ENCODE assay signal across 13 mouse cellular contexts in the genomic region with DNA sequence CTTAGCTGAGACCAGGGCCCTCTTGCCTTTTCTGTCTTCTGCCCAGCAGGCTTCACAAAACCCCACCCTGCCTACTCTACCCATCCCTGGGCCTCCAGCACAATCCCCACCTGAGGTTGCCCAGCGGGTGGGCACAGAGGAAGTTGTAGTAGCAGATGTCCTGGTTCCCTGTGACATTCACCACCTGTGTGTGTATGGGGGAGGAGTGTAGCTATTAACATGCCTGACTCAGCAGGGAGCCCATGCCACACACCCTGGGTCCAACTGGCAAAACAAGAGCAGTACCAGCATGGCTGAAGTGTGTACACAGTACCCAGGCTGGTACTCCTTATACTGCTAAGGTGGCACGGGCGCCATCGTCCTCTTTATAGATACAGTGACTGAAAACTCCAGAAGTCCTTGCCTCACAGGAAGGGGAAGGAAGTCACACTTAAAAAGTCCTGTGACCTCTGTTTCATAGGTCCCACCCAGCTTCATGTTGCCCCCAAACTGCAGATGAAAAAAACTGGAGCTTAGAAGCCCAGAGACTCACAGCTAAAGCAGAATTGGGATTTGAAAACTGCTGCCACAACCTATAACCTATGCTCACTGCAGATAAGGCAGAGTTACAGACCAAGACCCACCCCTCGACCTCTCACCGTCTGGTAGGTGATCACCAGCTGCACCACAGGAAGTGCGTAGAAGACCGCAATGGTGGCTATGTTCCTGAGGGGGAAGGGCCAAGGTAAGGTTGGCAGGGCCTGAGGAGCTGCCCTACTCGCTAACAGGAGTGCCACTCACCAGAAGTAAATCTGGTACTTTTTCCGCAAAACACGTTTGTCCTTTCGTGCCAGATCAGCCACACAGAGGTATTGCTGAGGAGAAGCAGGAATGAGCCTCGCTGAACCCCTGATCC. TPM values are rescaled to one million over a fixed set of nuclear protein-coding genes. Genes with fewer than 3 reads are reported as not detected.
DNase-seq lines count a peak whose midpoint lies in the region; ATAC-seq and TF ChIP-seq lines count a peak whose summit lies in the region.
"Had no signal": no experiment of that assay in that cellular context is flagged by ENCODE, and none has a peak within 500 bp of the region (broad histone marks: within the 10 kb centered on the region; RNA-seq: fewer than 3 reads in every experiment).

No protein-coding gene starts in this region.

- ATAC-seq in megakaryocyte-erythroid progenitor cell, adult 5-6 weeks (replicated peaks; ENCODE audit: low FRiP score, low TSS enrichment, poor library complexity, severe bottlenecking), result peak; percentile 66

- no peak for TF ChIP-seq POLR2A in cerebellum, adult 2 months (IDR thresholded peaks at IDR 0.05; ENCODE audit: borderline replicate concordance, insufficient read depth, low read length)

- peak overlapping the region; percentile 39 for H3K27ac ChIP-seq in cerebellum, adult 2 months (ENCODE audit: insufficient read depth, low read length)
- H3K27ac ChIP-seq: heart, embryonic 13.5 days; lung, embryonic 15.5 days had no signal

- peaks cover 58% of the 10 kb centered on the region for H3K4me1 ChIP-seq in cerebellum, adult 2 months (ENCODE audit: control insufficient read depth, insufficient read depth, low read length)
- H3K4me1 ChIP-seq: heart, embryonic 13.5 days; lung, embryonic 15.5 days had no signal

- peak; percentile 90 for DNase-seq in heart, adult 11 months
- DNase-seq in heart, postnatal 25 days (ENCODE audit: low spot score), result no peak
- DNase-seq in cerebellum, adult 2 months, result peak; percentile 65 to 70
- peak; percentile 92 for DNase-seq in thymus, postnatal 0 days (ENCODE audit: low spot score)
- no peak for DNase-seq in ovary, adult 18-20 months (ENCODE audit: low spot score)
- no peak for DNase-seq in layer of hippocampus, adult 11-12 months (ENCODE audit: low spot score)
- no peak for DNase-seq in right cerebral cortex, postnatal 36 days (ENCODE audit: low spot score in 2 of 2)
- DNase-seq: kidney, adult 2 months; right cerebral cortex, postnatal 14 days had no signal

- H3K27me3 ChIP-seq in cerebellum, adult 2 months (ENCODE audit: control insufficient read depth, insufficient read depth, low read length), result no peaks in the 10 kb centered on the region
- H3K27me3 ChIP-seq: heart, embryonic 13.5 days; lung, embryonic 15.5 days had no signal

- no peak for TF ChIP-seq CTCF in cerebellum, adult 2 months (IDR thresholded peaks at IDR 0.05; ENCODE audit: borderline replicate concordance, insufficient read depth, low read depth, low read length)

- intact Hi-C loops in heart, postnatal 25 days (cut with DNase I), result no loop called here

- H3K4me3 ChIP-seq in cerebellum, adult 2 months (replicated peaks; ENCODE audit: insufficient read depth, low read depth, low read length), result no peak overlapping the region
- H3K4me3 ChIP-seq: erythroblast, embryonic 14.5 days; heart, embryonic 13.5 days; lung, embryonic 15.5 days had no signal

- 42% methylated on average over 13 of the region's 13 CpGs for WGBS in cerebellum, adult 2 months

RNA-seq across cellular contexts. Expression of gene Tagln, which starts 8.9 kb away (rescaled TPM):
- total RNA-seq in heart, postnatal 25 days (2021), result 10 to 100 TPM; 45.4 to 93.0 TPM
- polyA plus RNA-seq in cerebellum, adult 2 months (2012; rRNA removed), result 13.2 and 13.7 TPM in 2 replicates
- total RNA-seq in megakaryocyte-erythroid progenitor cell, adult 5-6 weeks (2014; fragmentation: Nextera tagmentation), result not detected in 2 replicates
- total RNA-seq in megakaryocyte-erythroid progenitor cell, adult 5-6 weeks (2017), result not detected in 2 replicates
- 13.0 and 16.2 TPM in 2 replicates for polyA plus RNA-seq in thymus, postnatal 0 days (2015; fragmentation: Nextera tagmentation; extraction: Ambion mirVana)
- polyA plus RNA-seq: erythroblast, embryonic 14.5 days had no signal

RNA-seq across cellular contexts. Expression of gene Sidt2, which starts 10.3 kb away (rescaled TPM):
- total RNA-seq in heart, postnatal 25 days (2021), result 10 to 100 TPM; 70.9 to 76.5 TPM
- 130 and 142 TPM in 2 replicates for polyA plus RNA-seq in cerebellum, adult 2 months (2012; rRNA removed)
- total RNA-seq in megakaryocyte-erythroid progenitor cell, adult 5-6 weeks (2014; fragmentation: Nextera tagmentation), result 45.6 and 50.6 TPM in 2 replicates
- total RNA-seq in megakaryocyte-erythroid progenitor cell, adult 5-6 weeks (2017), result 10.8 and 29.2 TPM in 2 replicates
- 58.0 and 64.2 TPM in 2 replicates for polyA plus RNA-seq in thymus, postnatal 0 days (2015; fragmentation: Nextera tagmentation; extraction: Ambion mirVana)

RNA-seq across cellular contexts. Expression of gene Rnf214, which starts 38.0 kb away (rescaled TPM):
- 10 to 100 TPM; 30.6 to 31.4 TPM for total RNA-seq in heart, postnatal 25 days (2021)
- polyA plus RNA-seq in cerebellum, adult 2 months (2012; rRNA removed), result 45.8 and 47.4 TPM in 2 replicates
- total RNA-seq in megakaryocyte-erythroid progenitor cell, adult 5-6 weeks (2014; fragmentation: Nextera tagmentation), result 34.7 and 48.2 TPM in 2 replicates
- total RNA-seq in megakaryocyte-erythroid progenitor cell, adult 5-6 weeks (2017), result 22.6 and 26.0 TPM in 2 replicates
- 27.0 and 35.6 TPM in 2 replicates for polyA plus RNA-seq in thymus, postnatal 0 days (2015; fragmentation: Nextera tagmentation; extraction: Ambion mirVana)

RNA-seq across cellular contexts. Expression of gene Pcsk7, which starts 38.5 kb away (rescaled TPM):
- 10 to 100 TPM; 17.1 to 18.9 TPM for total RNA-seq in heart, postnatal 25 days (2021)
- polyA plus RNA-seq in cerebellum, adult 2 months (2012; rRNA removed), result 32.6 and 33.3 TPM in 2 replicates
- total RNA-seq in megakaryocyte-erythroid progenitor cell, adult 5-6 weeks (2014; fragmentation: Nextera tagmentation), result 17.4 and 24.5 TPM in 2 replicates
- total RNA-seq in megakaryocyte-erythroid progenitor cell, adult 5-6 weeks (2017), result 11.9 and 15.8 TPM in 2 replicates
- 24.2 and 31.3 TPM in 2 replicates for polyA plus RNA-seq in thymus, postnatal 0 days (2015; fragmentation: Nextera tagmentation; extraction: Ambion mirVana)

Comparison
In these comparisons a context has a peak if more than half of its experiments do, and no peak if none do; other contexts are left out.
1. DNase-seq: peak in heart, adult 11 months (single experiment), cerebellum, adult 2 months (2 of 2) and thymus, postnatal 0 days (single experiment); none in heart, postnatal 25 days (single experiment), ovary, adult 18-20 months (single experiment), layer of hippocampus, adult 11-12 months (single experiment) and right cerebral cortex, postnatal 36 days (0 of 2).
2. RNA of gene Tagln, which starts 8.9 kb away (total RNA-seq): 45.4 to 93.0 TPM in heart, postnatal 25 days; not detected in megakaryocyte-erythroid progenitor cell, adult 5-6 weeks; every median in the first group is over 10 times any median in the second.